Mouse (Mus musculus): ENCODE results near the gene Hemgn.

DNA sequence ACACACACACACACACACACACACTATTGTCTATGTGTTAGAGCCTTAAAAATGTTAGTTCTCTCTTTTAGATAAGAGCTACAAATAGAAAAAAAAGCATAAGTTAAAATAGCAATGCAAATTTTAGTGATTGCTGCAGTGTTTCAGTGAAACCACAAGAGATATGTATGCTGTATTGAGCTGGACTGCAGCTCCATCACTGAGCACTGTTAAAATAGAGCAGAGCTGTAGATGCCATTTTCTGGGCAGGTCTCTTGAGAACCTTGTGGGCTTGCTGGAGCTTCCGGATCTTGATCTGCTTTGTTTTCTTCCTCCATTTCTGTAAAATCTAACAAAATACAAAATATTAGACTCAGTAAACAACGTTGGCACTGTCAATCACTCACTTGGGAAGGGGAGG, 18.9 kb downstream of the Hemgn start:
- TF ChIP-seq CTCF (IDR thresholded peaks at IDR 0.05; ENCODE audit: control insufficient read depth, insufficient read depth, low read length) (no peak), POLR2A (IDR thresholded peaks at IDR 0.05; ENCODE audit: borderline replicate concordance, control insufficient read depth, low read depth, low read length) (no peak)

All from bone marrow, adult 2 months (tissue).